Mouse (Mus musculus) c-Kit-positive CD71-positive TER-119-negative erythroid progenitor cells, embryonic 14.5 days (primary cell): ENCODE measurements around the gene Hoxd10.

Source experiments
- DNase-seq: peaks from one replicate; pipeline ENCODE4 v3.0.0-alpha.2; 2013; ENCODE audit warnings: low read depth

Gene Hoxd10

GRCm38 (mm10) chr2:74691022-74691951 is at the start of gene Hoxd10:
TSS of gene Hoxd10 (plus strand) at chr2:74691924.
- DNase-seq = no peak

- DNase-seq = no peak
These were observed 49.3 kb upstream of the Hoxd10 start for GRCm38 (mm10) chr2:74642431-74642830.

- DNase-seq = no peak
These were observed 46.1 kb upstream of the Hoxd10 start for GRCm38 (mm10) chr2:74645631-74646030.

- no peak for DNase-seq
These were observed 44.5 kb upstream of the Hoxd10 start for GRCm38 (mm10) chr2:74647082-74647864.

GRCm38 (mm10) chr2:74652996-74653340 is 38.8 kb upstream of the Hoxd10 start:
- DNase-seq = no peak

GRCm38 (mm10) chr2:74653781-74654535 is 37.8 kb upstream of the Hoxd10 start:
- DNase-seq = no peak

GRCm38 (mm10) chr2:74654743-74655419 is 36.8 kb upstream of the Hoxd10 start:
- DNase-seq = no peak

- no peak for DNase-seq
These were observed 36.3 kb upstream of the Hoxd10 start for GRCm38 (mm10) chr2:74655420-74655781.

- no peak for DNase-seq
These were observed 35.7 kb upstream of the Hoxd10 start for GRCm38 (mm10) chr2:74655821-74656631.

- DNase-seq = no peak
These were observed 35.1 kb upstream of the Hoxd10 start for GRCm38 (mm10) chr2:74656632-74657021.

- DNase-seq = no peak
These were observed 34.3 kb upstream of the Hoxd10 start for GRCm38 (mm10) chr2:74657251-74658023.

- no peak for DNase-seq
These were observed 33.6 kb upstream of the Hoxd10 start for GRCm38 (mm10) chr2:74658024-74658666.

GRCm38 (mm10) chr2:74658667-74659371 is 32.9 kb upstream of the Hoxd10 start:
- no peak for DNase-seq

GRCm38 (mm10) chr2:74659507-74660005 is 32.2 kb upstream of the Hoxd10 start, which contains the start of gene Evx2:
TSS of gene Evx2 (minus strand) at chr2:74659557.
- DNase-seq = no peak

- no peak for DNase-seq
These were observed 31.0 kb upstream of the Hoxd10 start for GRCm38 (mm10) chr2:74660421-74661375.

- DNase-seq = no peak
These were observed 30.0 kb upstream of the Hoxd10 start for GRCm38 (mm10) chr2:74661685-74662084.

GRCm38 (mm10) chr2:74663291-74663925 is 28.3 kb upstream of the Hoxd10 start:
- no peak for DNase-seq
